Mouse (Mus musculus): ENCODE measurements around the gene Gm21818.
"Not testable (repeated sequence)": the region's sequence is repeated elsewhere in the genome, so short reads cannot be mapped to it uniquely, and the experiment has no call there.

Gene Gm21818

GRCm38 (mm10) chr13:120172133-120172532, at the start of gene Gm21818:
Gene Gm21818 (plus strand): TSS chr13:120172433.
- not testable (repeated sequence) for DNase-seq (ENCODE audit: extremely low read depth, low read depth)

GRCm38 (mm10) chr13:120139946-120140345, 32.3 kb upstream of the Gm21818 start, which contains the start of gene Gm20767:
Gene Gm20767 (plus strand): TSS chr13:120140246.
- not testable (repeated sequence) for DNase-seq (ENCODE audit: extremely low read depth, low read depth)

GRCm38 (mm10) chr13:120142348-120142747, 29.9 kb upstream of the Gm21818 start:
- not testable (repeated sequence) for DNase-seq (ENCODE audit: extremely low read depth, low read depth)

- DNase-seq (ENCODE audit: extremely low read depth, low read depth), result not testable (repeated sequence)
Measured at GRCm38 (mm10) chr13:120149660-120150407, 22.4 kb upstream of the Gm21818 start.

- not testable (repeated sequence) for DNase-seq (ENCODE audit: extremely low read depth, low read depth)
Measured at GRCm38 (mm10) chr13:120150589-120150988, 21.6 kb upstream of the Gm21818 start.

- DNase-seq (ENCODE audit: extremely low read depth, low read depth), result not testable (repeated sequence)
Measured at GRCm38 (mm10) chr13:120168301-120168700, 3.9 kb upstream of the Gm21818 start.

- not testable (repeated sequence) for DNase-seq (ENCODE audit: extremely low read depth, low read depth)
Measured at GRCm38 (mm10) chr13:120196189-120196821, 24.1 kb downstream of the Gm21818 start.

GRCm38 (mm10) chr13:120215847-120216246, 43.6 kb downstream of the Gm21818 start, which contains the start of gene Gm21762:
Gene Gm21762 (minus strand): TSS chr13:120215947.
- not testable (repeated sequence) for DNase-seq (ENCODE audit: extremely low read depth, low read depth)

- DNase-seq (ENCODE audit: extremely low read depth, low read depth), result not testable (repeated sequence)
Measured at GRCm38 (mm10) chr13:120220922-120221321, 48.7 kb downstream of the Gm21818 start.

GRCm38 (mm10) chr13:120223012-120223659, 50.9 kb downstream of the Gm21818 start:
- DNase-seq (ENCODE audit: extremely low read depth, low read depth), result not testable (repeated sequence)
